ENCODE assay signal across 11 mouse cellular contexts in genomic region chr7:24365258-24366014, GRCm38 (mm10). TPM values are rescaled to one million over a fixed set of nuclear protein-coding genes. Genes with fewer than 3 reads are reported as not detected.
DNase-seq lines count a peak whose midpoint lies in the region; ATAC-seq and TF ChIP-seq lines count a peak whose summit lies in the region.
"Had no signal": no experiment of that assay in that cellular context is flagged by ENCODE, and none has a peak within 500 bp of the region (broad histone marks: within the 10 kb centered on the region; RNA-seq: fewer than 3 reads in every experiment).

No protein-coding gene starts in this region.

- TF ChIP-seq EP300 in heart, postnatal 0 days (IDR thresholded peaks at IDR 0.05; ENCODE audit: low read depth), result no peak

- H3K4me1 ChIP-seq in heart, postnatal 0 days (ENCODE audit: control insufficient read depth, insufficient read depth), result no peaks in the 10 kb centered on the region
- peaks cover 2% of the 10 kb centered on the region for H3K4me1 ChIP-seq in hindbrain, embryonic 16.5 days (ENCODE audit: control insufficient read depth, insufficient read depth, low read depth, low read length)
- H3K4me1 ChIP-seq in midbrain, embryonic 13.5 days (replicated peaks), result 0 out of 2 replicates have a peak, but pooled peaks cover 2% of the 10 kb centered on the region

- in situ Hi-C loops in Patski (cut with MboI; ENCODE audit: low pct_unique_long_range_greater_than_20kb), result loop anchor here (5.0 kb wide), 1 partner anchor 42 kb away; no protein-coding TSS in a partner anchor

- WGBS in heart, postnatal 0 days, result 45% methylated on average over 5 of the region's 5 CpGs
- WGBS in hindbrain, embryonic 16.5 days, result 83% methylated on average over 5 of the region's 5 CpGs
- WGBS in midbrain, embryonic 13.5 days, result 87% methylated on average over 5 of the region's 5 CpGs

- intact Hi-C loops in left cerebral cortex, postnatal 36 days (cut with DNase I), result no loop called here

- CTCF ChIA-PET in Patski (lab: Charles Lee), result interaction anchor here (0.7 to 3.5 kb wide), 12 partner anchors 11 to 107 kb away, joined by 3 to 26 read pairs (median 3); partner anchors contain the start of gene Smg9

- POLR2A ChIA-PET in Patski (lab: Charles Lee), result interaction anchor here (0.7 to 1.6 kb wide), 4 partner anchors 19 to 40 kb away, joined by 3 to 4 read pairs (median 4); partner anchors contain the start of gene Smg9

- no peak overlapping the region for H3K4me2 ChIP-seq in heart, postnatal 0 days (ENCODE audit: low read depth, low read length)
- no peak overlapping the region for H3K4me2 ChIP-seq in hindbrain, embryonic 16.5 days (ENCODE audit: low read length)
- H3K4me2 ChIP-seq in midbrain, embryonic 13.5 days (replicated peaks), result no peak overlapping the region
- H3K4me2 ChIP-seq: heart, embryonic 15.5 days had no signal

- no peak overlapping the region for H3K4me3 ChIP-seq in heart, postnatal 0 days (ENCODE audit: low read depth, low read length)
- no peak overlapping the region for H3K4me3 ChIP-seq in hindbrain, embryonic 16.5 days (ENCODE audit: low read length)
- no peak overlapping the region for H3K4me3 ChIP-seq in midbrain, embryonic 13.5 days (replicated peaks)
- H3K4me3 ChIP-seq: heart, embryonic 15.5 days had no signal

- no peak for TF ChIP-seq CTCF in heart, postnatal 0 days (IDR thresholded peaks at IDR 0.05; ENCODE audit: low read depth)
- no peak for TF ChIP-seq CTCF in Patski (IDR thresholded peaks at IDR 0.05)

- H3K9me3 ChIP-seq in heart, postnatal 0 days (replicated peaks; ENCODE audit: control insufficient read depth, low read length), result no peaks in the 10 kb centered on the region
- no peaks in the 10 kb centered on the region for H3K9me3 ChIP-seq in hindbrain, embryonic 16.5 days (ENCODE audit: control insufficient read depth, low read length)
- H3K9me3 ChIP-seq in midbrain, embryonic 13.5 days, result no peaks in the 10 kb centered on the region
- H3K9me3 ChIP-seq: heart, embryonic 15.5 days had no signal

- ATAC-seq in heart, postnatal 0 days (ENCODE audit: insufficient read depth, low read depth), result 0 out of 2 replicates have a peak, but pooled peaks have one; percentile 2
- ATAC-seq in Patski, result peak; percentile 25
- ATAC-seq in hindbrain, embryonic 16.5 days, result peak; percentile 18
- peak; percentile 38 for ATAC-seq in midbrain, embryonic 13.5 days

- no peaks in the 10 kb centered on the region for H3K27me3 ChIP-seq in heart, postnatal 0 days (ENCODE audit: control insufficient read depth, insufficient read depth, low read length)
- no peaks in the 10 kb centered on the region for H3K27me3 ChIP-seq in Patski
- no peaks in the 10 kb centered on the region for H3K27me3 ChIP-seq in hindbrain, embryonic 16.5 days (replicated peaks; ENCODE audit: control insufficient read depth, insufficient read depth, low read length)
- H3K27me3 ChIP-seq in midbrain, embryonic 13.5 days, result 0 out of 2 replicates have a peak, but pooled peaks cover 4% of the 10 kb centered on the region
- H3K27me3 ChIP-seq: heart, embryonic 15.5 days had no signal

- no peaks in the 10 kb centered on the region for H3K36me3 ChIP-seq in heart, postnatal 0 days (replicated peaks; ENCODE audit: control insufficient read depth, insufficient read depth, low read length)
- H3K36me3 ChIP-seq in hindbrain, embryonic 16.5 days (ENCODE audit: control insufficient read depth, insufficient read depth, low read length), result no peaks in the 10 kb centered on the region
- no peaks in the 10 kb centered on the region for H3K36me3 ChIP-seq in midbrain, embryonic 13.5 days
- H3K36me3 ChIP-seq: heart, embryonic 15.5 days had no signal

- H3K27ac ChIP-seq in heart, postnatal 0 days (ENCODE audit: low read depth), result no peak overlapping the region
- no peak overlapping the region for H3K27ac ChIP-seq in hindbrain, embryonic 16.5 days (ENCODE audit: low read depth, low read length)
- H3K27ac ChIP-seq in midbrain, embryonic 13.5 days, result no peak overlapping the region
- H3K27ac ChIP-seq: heart, embryonic 15.5 days had no signal

- no peak for DNase-seq in heart, postnatal 0 days (ENCODE audit: low spot score)
- no peak for DNase-seq in heart, adult 11 months
- DNase-seq in Patski (ENCODE audit: low read depth, low spot score), result no peak
- no peak for DNase-seq in right cerebral cortex, postnatal 10 days (ENCODE audit: low spot score in 2 of 2)
- no peak for DNase-seq in left cerebral cortex, postnatal 36 days (ENCODE audit: low spot score in 2 of 2)
- no peak for DNase-seq in spleen, postnatal 14 days (ENCODE audit: low spot score in 2 of 2)

- no peak overlapping the region for H3K9ac ChIP-seq in heart, postnatal 0 days (replicated peaks; ENCODE audit: low read depth, low read length)
- peak overlapping the region; percentile 51 for H3K9ac ChIP-seq in hindbrain, embryonic 16.5 days (ENCODE audit: low read depth, low read length)
- H3K9ac ChIP-seq in midbrain, embryonic 13.5 days (replicated peaks), result no peak overlapping the region
- H3K9ac ChIP-seq: heart, embryonic 15.5 days had no signal

RNA-seq across cellular contexts. Expression of gene Kcnn4, which starts 4.6 kb away (rescaled TPM):
- 0.69 and 2.0 TPM in 2 replicates for total RNA-seq in heart, postnatal 0 days (2014; rRNA removed; ENCODE audit: low replicate concordance)
- polyA plus RNA-seq in heart, postnatal 0 days (2015; fragmentation: Nextera tagmentation; extraction: Ambion mirVana), result 0.85 and 0.98 TPM in 2 replicates
- polyA plus RNA-seq in Patski (2021), result not detected
- 2.5 and 3.2 TPM in 2 replicates for polyA plus RNA-seq in hindbrain, embryonic 16.5 days (2015; fragmentation: Nextera tagmentation; extraction: Ambion mirVana)
- 0.40 and 0.66 TPM in 2 replicates for polyA plus RNA-seq in midbrain, embryonic 13.5 days (2015; fragmentation: Nextera tagmentation; extraction: Ambion mirVana)
- under 1 TPM; 0.42 to 0.77 TPM for total RNA-seq in left cerebral cortex, postnatal 36 days (2021)

RNA-seq across cellular contexts. Expression of gene Lypd5, which starts 16.4 kb away (rescaled TPM):
- not detected in 2 replicates for total RNA-seq in heart, postnatal 0 days (2014; rRNA removed; ENCODE audit: low replicate concordance)
- not detected in 2 replicates for polyA plus RNA-seq in heart, postnatal 0 days (2015; fragmentation: Nextera tagmentation; extraction: Ambion mirVana)
- not detected for polyA plus RNA-seq in Patski (2021)
- polyA plus RNA-seq in hindbrain, embryonic 16.5 days (2015; fragmentation: Nextera tagmentation; extraction: Ambion mirVana), result not detected in 2 replicates
- not detected in 2 replicates for polyA plus RNA-seq in midbrain, embryonic 13.5 days (2015; fragmentation: Nextera tagmentation; extraction: Ambion mirVana)
- total RNA-seq in left cerebral cortex, postnatal 36 days (2021), result not detected
- total RNA-seq: ES-E14; layer of hippocampus, postnatal 25 days had no signal

RNA-seq across cellular contexts. Expression of gene Tescl, which starts 31.7 kb away (rescaled TPM):
- total RNA-seq in heart, postnatal 0 days (2014; rRNA removed; ENCODE audit: low replicate concordance), result not detected in 2 replicates
- polyA plus RNA-seq in heart, postnatal 0 days (2015; fragmentation: Nextera tagmentation; extraction: Ambion mirVana), result 0.14 TPM in 1 of 2 replicates, not detected in the other
- not detected for polyA plus RNA-seq in Patski (2021)
- polyA plus RNA-seq in hindbrain, embryonic 16.5 days (2015; fragmentation: Nextera tagmentation; extraction: Ambion mirVana), result 0.25 and 0.44 TPM in 2 replicates
- 0.40 TPM in 1 of 2 replicates, not detected in the other for polyA plus RNA-seq in midbrain, embryonic 13.5 days (2015; fragmentation: Nextera tagmentation; extraction: Ambion mirVana)
- not detected for total RNA-seq in left cerebral cortex, postnatal 36 days (2021)
- total RNA-seq: layer of hippocampus, postnatal 25 days had no signal
- polyA plus RNA-seq: heart, embryonic 15.5 days had no signal

RNA-seq across cellular contexts. Expression of gene Smg9, which starts 34.0 kb away (rescaled TPM):
- 15.5 and 30.2 TPM in 2 replicates for total RNA-seq in heart, postnatal 0 days (2014; rRNA removed; ENCODE audit: low replicate concordance)
- polyA plus RNA-seq in heart, postnatal 0 days (2015; fragmentation: Nextera tagmentation; extraction: Ambion mirVana), result 13.1 and 13.5 TPM in 2 replicates
- polyA plus RNA-seq in Patski (2021), result 26.6 TPM
- polyA plus RNA-seq in hindbrain, embryonic 16.5 days (2015; fragmentation: Nextera tagmentation; extraction: Ambion mirVana), result 38.2 and 38.9 TPM in 2 replicates
- 32.9 and 33.5 TPM in 2 replicates for polyA plus RNA-seq in midbrain, embryonic 13.5 days (2015; fragmentation: Nextera tagmentation; extraction: Ambion mirVana)
- total RNA-seq in left cerebral cortex, postnatal 36 days (2021), result 10 to 100 TPM; 39.6 to 51.1 TPM

RNA-seq across cellular contexts. Expression of gene Zfp94, which starts 49.0 kb away (rescaled TPM):
- 0.95 and 4.1 TPM in 2 replicates for total RNA-seq in heart, postnatal 0 days (2014; rRNA removed; ENCODE audit: low replicate concordance)
- 2.8 and 2.9 TPM in 2 replicates for polyA plus RNA-seq in heart, postnatal 0 days (2015; fragmentation: Nextera tagmentation; extraction: Ambion mirVana)
- polyA plus RNA-seq in Patski (2021), result 8.8 TPM
- polyA plus RNA-seq in hindbrain, embryonic 16.5 days (2015; fragmentation: Nextera tagmentation; extraction: Ambion mirVana), result 19.2 and 19.8 TPM in 2 replicates
- 19.4 and 22.0 TPM in 2 replicates for polyA plus RNA-seq in midbrain, embryonic 13.5 days (2015; fragmentation: Nextera tagmentation; extraction: Ambion mirVana)
- 10 to 100 TPM; 13.2 to 16.2 TPM for total RNA-seq in left cerebral cortex, postnatal 36 days (2021)
